Mouse (Mus musculus): ENCODE measurements around the gene Slain2.

DNA sequence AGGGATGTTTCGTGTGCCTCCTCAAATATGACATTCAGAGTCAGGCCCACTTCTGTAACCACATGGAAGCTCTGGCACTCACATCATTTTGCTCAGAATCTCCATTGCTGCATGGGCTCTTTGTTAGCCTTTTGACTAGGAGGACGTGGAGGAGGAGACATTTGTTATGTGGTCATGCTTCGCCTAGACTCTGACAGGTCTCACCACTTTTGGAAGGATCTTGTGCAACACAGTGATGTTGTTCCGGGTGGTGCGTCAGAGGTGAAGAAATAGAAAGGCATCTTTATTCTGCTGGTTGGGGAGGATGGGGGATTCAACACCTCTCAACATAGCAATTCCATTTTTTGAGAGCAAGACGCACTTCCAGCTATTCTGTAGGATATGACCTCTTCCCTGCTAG, 6.7 kb upstream of the Slain2 start:
- no peak for TF ChIP-seq GATA1 (IDR thresholded peaks at IDR 0.05; ENCODE audit: borderline replicate concordance, low read length)
- TF ChIP-seq FLI1 (IDR thresholded peaks at IDR 0.05; ENCODE audit: low read length): no peak

All from megakaryocyte, embryonic 14.5 days (primary cell).